In genomic region chr3:108164807-108165206, GRCm38 (mm10) we compare ENCODE assay signal across 8 mouse cellular contexts. TPM values are rescaled to one million over a fixed set of nuclear protein-coding genes. Genes with fewer than 3 reads are reported as not detected.
DNase-seq lines count a peak whose midpoint lies in the region; ATAC-seq and TF ChIP-seq lines count a peak whose summit lies in the region.

No protein-coding gene starts in this region.

- peak; percentile 90 for DNase-seq in 3T3-L1 (ENCODE audit: low read depth, low spot score)
- peak; percentile 87 for DNase-seq in adrenal gland, postnatal 10 days
- peak; percentile 78 to 84 for DNase-seq in heart, adult 2 months
- DNase-seq in kidney, adult 2 months = peak; percentile 83
- peak; percentile 65 to 67 for DNase-seq in spleen, postnatal 36 days (ENCODE audit: low spot score in 2 of 2)

- H3K79me2 ChIP-seq in heart, adult 2 months (replicated peaks; ENCODE audit: control insufficient read depth, insufficient read depth, low read length) = no peaks in the 10 kb centered on the region

- no peak overlapping the region for H3K4me3 ChIP-seq in embryonic facial prominence, embryonic 12.5 days
- no peak overlapping the region for H3K4me3 ChIP-seq in heart, adult 2 months
- H3K4me3 ChIP-seq in kidney, adult 2 months (ENCODE audit: insufficient read depth, low read depth, low read length) = peak overlapping the region; percentile 31; the same call in 1 of the 2 replicates
- H3K4me3 ChIP-seq in limb, embryonic 12.5 days (replicated peaks) = no peak overlapping the region
- H3K4me3 ChIP-seq in midbrain, embryonic 16.5 days (ENCODE audit: low read depth, low read length) = peak overlapping the region; percentile 21

- 0 out of 2 replicates have a peak, but pooled peaks cover 5% of the 10 kb centered on the region for H3K27me3 ChIP-seq in embryonic facial prominence, embryonic 12.5 days
- no peaks in the 10 kb centered on the region for H3K27me3 ChIP-seq in heart, adult 2 months (ENCODE audit: control insufficient read depth, insufficient read depth, low read length)
- H3K27me3 ChIP-seq in kidney, adult 2 months (replicated peaks; ENCODE audit: control insufficient read depth, insufficient read depth, low read length) = no peaks in the 10 kb centered on the region
- H3K27me3 ChIP-seq in limb, embryonic 12.5 days = no peaks in the 10 kb centered on the region
- no peaks in the 10 kb centered on the region for H3K27me3 ChIP-seq in midbrain, embryonic 16.5 days (ENCODE audit: control insufficient read depth, insufficient read depth, low read depth, low read length)

- no peaks in the 10 kb centered on the region for H3K36me3 ChIP-seq in embryonic facial prominence, embryonic 12.5 days
- H3K36me3 ChIP-seq in heart, adult 2 months (ENCODE audit: control insufficient read depth, insufficient read depth, low read length) = no peaks in the 10 kb centered on the region
- H3K36me3 ChIP-seq in kidney, adult 2 months (ENCODE audit: control insufficient read depth, insufficient read depth, low read length) = no peaks in the 10 kb centered on the region
- H3K36me3 ChIP-seq in limb, embryonic 12.5 days = no peaks in the 10 kb centered on the region
- no peaks in the 10 kb centered on the region for H3K36me3 ChIP-seq in midbrain, embryonic 16.5 days (ENCODE audit: control insufficient read depth, insufficient read depth, low read length)

- no peak overlapping the region for H3K9ac ChIP-seq in embryonic facial prominence, embryonic 12.5 days
- H3K9ac ChIP-seq in heart, adult 2 months (ENCODE audit: low read depth, low read length) = no peak overlapping the region
- no peak overlapping the region for H3K9ac ChIP-seq in limb, embryonic 12.5 days (replicated peaks)
- H3K9ac ChIP-seq in midbrain, embryonic 16.5 days (ENCODE audit: low read depth, low read length) = peak overlapping the region; percentile 45

- peak overlapping the region; percentile 44 for H3K4me2 ChIP-seq in embryonic facial prominence, embryonic 12.5 days (replicated peaks)
- peak overlapping the region; percentile 37 for H3K4me2 ChIP-seq in limb, embryonic 12.5 days
- H3K4me2 ChIP-seq in midbrain, embryonic 16.5 days (ENCODE audit: low read length) = peak overlapping the region; percentile 54

- WGBS in embryonic facial prominence, embryonic 12.5 days = 15% methylated on average over 9 of the region's 9 CpGs
- 25% methylated on average over 9 of the region's 9 CpGs for WGBS in heart, adult 2 months
- WGBS in kidney, adult 2 months = 6% methylated on average over 9 of the region's 9 CpGs
- WGBS in limb, embryonic 12.5 days = 27% methylated on average over 9 of the region's 9 CpGs
- WGBS in midbrain, embryonic 16.5 days = 7% methylated on average over 9 of the region's 9 CpGs

- peak; percentile 92 for TF ChIP-seq EP300 in heart, adult 2 months (IDR thresholded peaks at IDR 0.05; ENCODE audit: insufficient read depth, low read depth, low read length)

- H3K27ac ChIP-seq in embryonic facial prominence, embryonic 12.5 days = no peak overlapping the region
- no peak overlapping the region for H3K27ac ChIP-seq in heart, adult 2 months
- H3K27ac ChIP-seq in kidney, adult 2 months (ENCODE audit: insufficient read depth, low read depth, low read length) = no peak overlapping the region
- peak overlapping the region; percentile 85; the same call in 1 of the 2 replicates for H3K27ac ChIP-seq in limb, embryonic 12.5 days
- H3K27ac ChIP-seq in midbrain, embryonic 16.5 days (ENCODE audit: low read length) = 0 out of 2 replicates have a peak overlapping the region, but pooled peaks have one; percentile 23

- no peak for TF ChIP-seq POLR2A in heart, adult 2 months (IDR thresholded peaks at IDR 0.05; ENCODE audit: insufficient read depth, low read depth, low read length)
- no peak for TF ChIP-seq POLR2A in kidney, adult 2 months (IDR thresholded peaks at IDR 0.05; ENCODE audit: low read depth, low read length)

- no peak for ATAC-seq in embryonic facial prominence, embryonic 12.5 days (ENCODE audit: insufficient number of reproducible peaks, insufficient read depth, low FRiP score, low TSS enrichment)
- ATAC-seq in limb, embryonic 12.5 days (ENCODE audit: insufficient number of reproducible peaks, insufficient read depth, low FRiP score, low TSS enrichment, low read depth) = no peak
- ATAC-seq in midbrain, embryonic 16.5 days = peak; percentile 74

- peaks cover 41% of the 10 kb centered on the region for H3K4me1 ChIP-seq in embryonic facial prominence, embryonic 12.5 days
- H3K4me1 ChIP-seq in heart, adult 2 months (ENCODE audit: control insufficient read depth, insufficient read depth, low read length) = peaks cover 3% of the 10 kb centered on the region; the same call in 1 of the 2 replicates
- H3K4me1 ChIP-seq in kidney, adult 2 months (ENCODE audit: control insufficient read depth, insufficient read depth, low read length) = no peaks in the 10 kb centered on the region
- H3K4me1 ChIP-seq in limb, embryonic 12.5 days (replicated peaks) = peaks cover 49% of the 10 kb centered on the region
- H3K4me1 ChIP-seq in midbrain, embryonic 16.5 days (ENCODE audit: control insufficient read depth, insufficient read depth, low read length) = peaks cover 16% of the 10 kb centered on the region

- intact Hi-C loops in heart, adult 2 months (cut with DNase I) = loop anchor here (1.0 to 2.0 kb wide), 3 partner anchors 39 to 224 kb away; no protein-coding TSS in a partner anchor

- H3K9me3 ChIP-seq in embryonic facial prominence, embryonic 12.5 days = no peaks in the 10 kb centered on the region
- no peaks in the 10 kb centered on the region for H3K9me3 ChIP-seq in limb, embryonic 12.5 days
- H3K9me3 ChIP-seq in midbrain, embryonic 16.5 days (replicated peaks; ENCODE audit: control insufficient read depth, low read length, poor library complexity, severe bottlenecking) = no peaks in the 10 kb centered on the region

- TF ChIP-seq CTCF in heart, adult 2 months (IDR thresholded peaks at IDR 0.05) = no peak
- peak; percentile 97 for TF ChIP-seq CTCF in kidney, adult 2 months (conservative IDR thresholded peaks at IDR 0.05; ENCODE audit: insufficient read depth, insufficient read length, low read depth, low read length)

RNA-seq across cellular contexts. Expression of gene Gpr61, which starts 10.1 kb away (rescaled TPM):
- under 1 TPM; 0.15 to 0.48 TPM for total RNA-seq in adrenal gland, postnatal 10 days (2021)
- 0.36 and 0.43 TPM in 2 replicates for polyA plus RNA-seq in embryonic facial prominence, embryonic 12.5 days (2016; fragmentation: Nextera tagmentation; extraction: Ambion mirVana)
- total RNA-seq in heart, adult 2 months (2021) = not detected
- polyA plus RNA-seq in heart, adult 2 months (2012; rRNA removed) = 0.04 TPM in 1 of 2 replicates, not detected in the other
- not detected in 2 replicates for polyA plus RNA-seq in kidney, adult 2 months (2012; rRNA removed)
- 0.05 and 0.10 TPM in 2 replicates for polyA plus RNA-seq in limb, embryonic 12.5 days (2016; fragmentation: Nextera tagmentation; extraction: Ambion mirVana)
- polyA plus RNA-seq in midbrain, embryonic 16.5 days (2015; fragmentation: Nextera tagmentation; extraction: Ambion mirVana) = 6.1 and 8.3 TPM in 2 replicates

RNA-seq across cellular contexts. Expression of gene Gnai3, which starts 18.9 kb away (rescaled TPM):
- total RNA-seq in adrenal gland, postnatal 10 days (2021) = 100 to 1,000 TPM; 101 to 113 TPM
- polyA plus RNA-seq in embryonic facial prominence, embryonic 12.5 days (2016; fragmentation: Nextera tagmentation; extraction: Ambion mirVana) = 196 and 207 TPM in 2 replicates
- 10 to 100 TPM; 16.5 to 18.1 TPM for total RNA-seq in heart, adult 2 months (2021)
- polyA plus RNA-seq in heart, adult 2 months (2012; rRNA removed) = 7.5 and 18.7 TPM in 2 replicates
- 21.3 and 31.0 TPM in 2 replicates for polyA plus RNA-seq in kidney, adult 2 months (2012; rRNA removed)
- polyA plus RNA-seq in limb, embryonic 12.5 days (2016; fragmentation: Nextera tagmentation; extraction: Ambion mirVana) = 192 and 199 TPM in 2 replicates
- 115 and 125 TPM in 2 replicates for polyA plus RNA-seq in midbrain, embryonic 16.5 days (2015; fragmentation: Nextera tagmentation; extraction: Ambion mirVana)

RNA-seq across cellular contexts. Expression of gene Amigo1, which starts 21.3 kb away (rescaled TPM):
- 10 to 100 TPM; 13.1 to 18.4 TPM for total RNA-seq in adrenal gland, postnatal 10 days (2021)
- polyA plus RNA-seq in embryonic facial prominence, embryonic 12.5 days (2016; fragmentation: Nextera tagmentation; extraction: Ambion mirVana) = 7.9 and 8.5 TPM in 2 replicates
- 10 to 100 TPM; 16.8 to 17.7 TPM for total RNA-seq in heart, adult 2 months (2021)
- 16.4 and 18.6 TPM in 2 replicates for polyA plus RNA-seq in heart, adult 2 months (2012; rRNA removed)
- polyA plus RNA-seq in kidney, adult 2 months (2012; rRNA removed) = 18.4 and 25.7 TPM in 2 replicates
- 4.4 and 5.8 TPM in 2 replicates for polyA plus RNA-seq in limb, embryonic 12.5 days (2016; fragmentation: Nextera tagmentation; extraction: Ambion mirVana)
- polyA plus RNA-seq in midbrain, embryonic 16.5 days (2015; fragmentation: Nextera tagmentation; extraction: Ambion mirVana) = 11.8 and 12.6 TPM in 2 replicates

RNA-seq across cellular contexts. Expression of gene Cyb561d1, which starts 36.2 kb away (rescaled TPM):
- total RNA-seq in adrenal gland, postnatal 10 days (2021) = 1 to 10 TPM; 6.6 to 6.9 TPM
- 2.6 and 2.7 TPM in 2 replicates for polyA plus RNA-seq in embryonic facial prominence, embryonic 12.5 days (2016; fragmentation: Nextera tagmentation; extraction: Ambion mirVana)
- 1 to 10 TPM; 4.9 to 5.4 TPM for total RNA-seq in heart, adult 2 months (2021)
- 5.7 and 7.1 TPM in 2 replicates for polyA plus RNA-seq in heart, adult 2 months (2012; rRNA removed)
- 7.0 and 7.1 TPM in 2 replicates for polyA plus RNA-seq in kidney, adult 2 months (2012; rRNA removed)
- 1.7 TPM in 2 replicates for polyA plus RNA-seq in limb, embryonic 12.5 days (2016; fragmentation: Nextera tagmentation; extraction: Ambion mirVana)
- polyA plus RNA-seq in midbrain, embryonic 16.5 days (2015; fragmentation: Nextera tagmentation; extraction: Ambion mirVana) = 4.6 and 4.8 TPM in 2 replicates

RNA-seq across cellular contexts. Expression of gene Atxn7l2, which starts 45.9 kb away (rescaled TPM):
- total RNA-seq in adrenal gland, postnatal 10 days (2021) = 10 to 100 TPM in 1 of 2 experiments, 1 to 10 TPM in 1; 7.6 to 10.1 TPM
- 27.2 and 29.4 TPM in 2 replicates for polyA plus RNA-seq in embryonic facial prominence, embryonic 12.5 days (2016; fragmentation: Nextera tagmentation; extraction: Ambion mirVana)
- 1 to 10 TPM; 1.8 to 2.6 TPM for total RNA-seq in heart, adult 2 months (2021)
- polyA plus RNA-seq in heart, adult 2 months (2012; rRNA removed) = 4.1 and 4.2 TPM in 2 replicates
- polyA plus RNA-seq in kidney, adult 2 months (2012; rRNA removed) = 23.1 and 29.3 TPM in 2 replicates
- 25.2 and 26.0 TPM in 2 replicates for polyA plus RNA-seq in limb, embryonic 12.5 days (2016; fragmentation: Nextera tagmentation; extraction: Ambion mirVana)
- polyA plus RNA-seq in midbrain, embryonic 16.5 days (2015; fragmentation: Nextera tagmentation; extraction: Ambion mirVana) = 23.0 and 23.8 TPM in 2 replicates

Comparison
In these comparisons a context has a peak if more than half of its experiments do, and no peak if none do; other contexts are left out.
1. H3K27ac ChIP-seq: peak in limb, embryonic 12.5 days (single experiment) and midbrain, embryonic 16.5 days (single experiment); none in embryonic facial prominence, embryonic 12.5 days (single experiment), heart, adult 2 months (single experiment) and kidney, adult 2 months (single experiment).
2. H3K4me3 ChIP-seq: peak in kidney, adult 2 months (single experiment) and midbrain, embryonic 16.5 days (single experiment); none in embryonic facial prominence, embryonic 12.5 days (single experiment), heart, adult 2 months (single experiment) and limb, embryonic 12.5 days (single experiment).
3. Peak in every context shown above with its lines, with median percentiles within 50 percentile points of each other: DNase-seq and H3K4me2 ChIP-seq.